Mouse (Mus musculus) NIH3T3 (cell line): ENCODE data around the gene Hba-a2.
"Not testable (repeated sequence)": the region's sequence is repeated elsewhere in the genome, so short reads cannot be mapped to it uniquely, and the experiment has no call there.

Source experiments
- DNase-seq: peaks from one replicate; pipeline ENCODE4 v3.0.0-alpha.2; 2012; ENCODE audit warnings: low read depth

Gene Hba-a2

GRCm38 (mm10) chr11:32296203-32296602 lies at the start of gene Hba-a2:
Gene Hba-a2 (plus strand): TSS chr11:32296489.
- not testable (repeated sequence) for DNase-seq

- peak; percentile 58 for DNase-seq
These were observed 49.2 kb upstream of the Hba-a2 start for GRCm38 (mm10) chr11:32247068-32247467.

DNA sequence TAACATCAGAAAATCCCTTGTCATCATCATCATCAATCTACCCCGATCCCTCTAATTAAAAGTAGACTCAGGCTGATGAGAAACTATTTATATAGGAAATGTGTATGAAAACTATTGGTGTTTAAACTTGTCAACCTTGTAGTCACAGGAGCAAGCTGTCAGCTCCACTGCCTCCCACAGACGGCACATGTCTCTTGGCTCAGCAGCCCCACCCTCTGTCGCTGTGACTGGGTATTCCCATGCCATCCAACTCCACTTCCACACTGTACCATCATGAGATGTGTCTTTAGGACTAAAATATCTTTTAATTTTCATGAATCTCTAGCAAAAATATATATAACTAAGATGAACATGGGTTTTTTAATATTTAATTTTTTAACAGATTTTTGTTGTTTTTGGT lies 47.9 kb upstream of the Hba-a2 start:
- DNase-seq, result no peak

DNA sequence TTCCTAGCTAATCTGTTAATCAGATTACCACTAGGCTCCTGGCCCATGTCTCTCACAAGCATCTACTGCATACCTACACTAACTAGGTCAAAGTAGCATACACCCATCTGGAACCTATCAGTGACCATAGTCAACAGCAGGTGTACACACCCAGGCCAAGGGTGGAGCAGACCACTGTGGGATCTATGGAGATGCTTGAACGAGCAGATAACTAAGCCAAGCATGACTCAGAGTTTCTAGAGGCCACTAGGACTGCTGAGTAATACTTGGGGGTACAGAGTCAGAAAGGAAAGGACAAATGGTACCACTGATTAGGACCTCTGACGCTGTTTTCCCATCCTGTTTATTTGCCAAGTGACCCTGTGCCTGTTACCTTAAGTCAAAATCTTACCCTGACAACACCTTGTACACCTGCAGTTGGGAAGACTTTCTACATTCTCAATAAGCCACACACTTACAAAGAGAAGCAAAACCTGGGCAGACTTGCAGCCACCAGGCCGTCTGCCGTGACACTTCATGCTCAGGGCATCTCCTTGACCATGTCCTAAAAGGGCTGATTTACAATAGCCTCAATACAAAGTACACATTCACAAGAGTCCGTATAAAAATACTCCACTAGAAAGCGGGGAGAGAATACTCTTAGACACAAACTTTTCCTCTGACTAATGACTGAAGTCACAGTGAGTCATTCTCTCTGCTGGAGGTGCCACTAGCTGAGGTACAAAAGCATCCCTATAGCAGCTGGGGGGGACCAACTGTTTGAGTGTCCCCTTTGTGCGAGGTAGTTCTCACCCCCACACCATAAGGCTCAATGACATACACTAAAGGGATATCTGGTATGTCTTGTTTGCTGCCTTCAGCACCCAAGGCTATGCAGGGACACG lies 45.2 kb upstream of the Hba-a2 start:
- DNase-seq, result peak; percentile 48

- DNase-seq, result no peak
These were observed 43.2 kb upstream of the Hba-a2 start for GRCm38 (mm10) chr11:32253121-32253520.

GRCm38 (mm10) chr11:32256146-32256545 lies 40.1 kb upstream of the Hba-a2 start:
- no peak for DNase-seq

- DNase-seq, result no peak
These were observed 39.7 kb upstream of the Hba-a2 start for GRCm38 (mm10) chr11:32256566-32256965.

GRCm38 (mm10) chr11:32262674-32263415 lies 33.4 kb upstream of the Hba-a2 start:
- DNase-seq, result peak; percentile 90

DNA sequence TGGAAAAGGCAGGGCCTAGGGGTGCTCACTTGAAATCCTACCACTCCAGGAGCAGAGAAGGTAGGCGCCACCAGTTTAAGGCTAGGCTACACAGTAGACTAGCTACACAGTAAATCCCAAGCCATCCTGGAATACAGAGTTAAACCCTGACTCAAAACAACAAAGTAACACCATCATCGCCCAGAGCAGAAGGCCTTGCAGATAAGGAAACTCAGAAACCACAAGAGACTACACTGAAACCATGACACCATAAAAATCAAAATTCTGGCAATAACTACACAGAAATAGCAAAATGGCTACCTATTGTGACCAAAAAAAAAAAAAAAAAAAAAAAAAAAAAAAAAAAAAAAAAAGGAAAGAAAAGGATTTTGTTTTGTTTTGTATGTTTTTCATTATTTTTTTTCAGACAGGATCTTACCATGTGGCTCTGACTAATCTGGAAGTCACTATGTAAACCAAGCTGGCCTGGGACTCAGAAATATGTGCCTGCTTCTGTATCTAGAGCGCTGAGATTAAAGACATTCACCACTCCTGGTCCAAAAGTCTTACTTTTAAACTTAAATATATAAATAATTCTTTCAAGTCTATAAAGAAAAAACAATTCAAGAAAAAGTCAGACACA lies 31.1 kb upstream of the Hba-a2 start:
- DNase-seq, result peak; percentile 56

- no peak for DNase-seq
These were observed 30.1 kb upstream of the Hba-a2 start for GRCm38 (mm10) chr11:32266194-32266593.

- peak; percentile 20 for DNase-seq
These were observed 29.5 kb upstream of the Hba-a2 start for GRCm38 (mm10) chr11:32266776-32267175.

GRCm38 (mm10) chr11:32267188-32267884 lies 29.0 kb upstream of the Hba-a2 start, which contains the start of gene Nprl3:
Gene Nprl3 (minus strand): TSS chr11:32267707.
- peak; percentile 98 for DNase-seq

- no peak for DNase-seq
These were observed 28.3 kb upstream of the Hba-a2 start for GRCm38 (mm10) chr11:32267964-32268363.

DNA sequence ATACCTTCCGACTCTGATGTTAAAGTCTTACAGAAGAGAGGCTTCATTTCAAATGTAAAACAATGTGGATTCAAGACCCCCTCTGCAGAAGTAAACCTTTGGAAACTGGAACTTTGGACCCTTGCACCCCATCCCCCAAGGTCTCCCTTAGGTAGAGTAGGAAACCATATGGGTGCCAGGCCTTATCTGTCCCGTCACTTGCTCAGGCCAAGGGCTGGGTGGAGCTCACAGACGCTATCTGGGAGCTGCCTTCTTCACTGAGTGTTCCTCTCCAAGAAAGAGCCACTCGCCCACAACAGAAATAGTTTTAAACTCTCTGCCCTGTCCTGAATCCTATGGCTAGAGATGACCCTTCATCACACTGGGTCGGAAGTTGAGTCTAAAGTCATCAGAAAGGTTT lies 27.3 kb upstream of the Hba-a2 start:
- DNase-seq, result no peak

- no peak for DNase-seq
These were observed 25.1 kb upstream of the Hba-a2 start for GRCm38 (mm10) chr11:32271178-32271577.

GRCm38 (mm10) chr11:32276347-32276746 lies 19.9 kb upstream of the Hba-a2 start, which contains the start of gene Hba-x:
Gene Hba-x (plus strand): TSS chr11:32276400.
- no peak for DNase-seq

DNA sequence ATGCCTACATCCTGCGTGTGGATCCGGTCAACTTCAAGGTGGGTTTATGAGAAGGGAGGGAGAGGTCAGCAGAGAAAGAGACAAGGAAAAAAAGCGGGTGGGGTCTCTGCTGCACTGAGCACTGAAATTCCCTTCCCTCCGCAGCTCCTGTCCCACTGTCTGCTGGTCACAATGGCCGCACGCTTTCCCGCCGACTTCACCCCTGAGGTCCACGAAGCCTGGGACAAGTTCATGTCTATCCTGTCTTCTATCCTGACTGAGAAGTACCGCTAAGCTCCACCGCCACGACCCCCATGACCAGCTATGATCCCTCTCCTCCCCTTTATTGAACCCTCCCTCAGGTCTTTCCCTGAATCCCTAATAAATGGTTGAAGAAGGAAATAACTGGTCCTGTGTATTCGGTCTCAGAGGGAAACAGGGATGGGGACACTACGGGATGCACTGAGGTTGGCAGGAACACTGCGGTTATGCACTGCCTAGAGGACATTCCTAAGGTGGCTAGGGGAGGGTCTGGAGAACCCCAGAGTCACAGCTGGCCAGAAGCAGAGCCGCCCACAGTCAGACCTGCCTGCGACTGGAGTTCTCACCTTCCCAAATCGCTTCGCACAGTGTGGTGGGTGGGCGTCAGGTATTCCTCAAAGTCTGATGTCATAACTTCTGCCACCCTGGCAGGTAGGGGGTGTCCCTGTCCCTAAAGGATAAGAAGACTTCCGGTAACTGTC lies 18.4 kb upstream of the Hba-a2 start:
- DNase-seq, result no peak

GRCm38 (mm10) chr11:32278458-32278957 lies 17.8 kb upstream of the Hba-a2 start:
- DNase-seq, result no peak

DNA sequence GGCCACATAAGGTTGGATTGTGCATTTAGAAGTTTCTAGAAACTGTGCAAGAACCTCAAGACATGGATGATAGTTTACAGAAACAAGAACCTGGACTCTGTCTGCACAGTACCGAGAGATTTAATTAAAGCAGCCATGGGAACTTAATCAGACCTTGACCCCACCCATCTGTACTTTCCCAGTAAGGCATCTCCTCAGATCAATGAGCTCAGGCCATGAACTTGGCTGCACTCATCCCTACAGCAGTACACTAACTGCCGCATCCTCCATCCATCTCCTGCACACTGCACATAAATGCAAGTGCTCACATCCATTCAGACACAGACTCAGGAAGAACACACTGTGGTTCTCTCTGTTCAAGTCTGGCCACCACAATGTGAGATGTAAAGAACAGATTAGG lies 15.6 kb upstream of the Hba-a2 start:
- DNase-seq, result no peak

DNA sequence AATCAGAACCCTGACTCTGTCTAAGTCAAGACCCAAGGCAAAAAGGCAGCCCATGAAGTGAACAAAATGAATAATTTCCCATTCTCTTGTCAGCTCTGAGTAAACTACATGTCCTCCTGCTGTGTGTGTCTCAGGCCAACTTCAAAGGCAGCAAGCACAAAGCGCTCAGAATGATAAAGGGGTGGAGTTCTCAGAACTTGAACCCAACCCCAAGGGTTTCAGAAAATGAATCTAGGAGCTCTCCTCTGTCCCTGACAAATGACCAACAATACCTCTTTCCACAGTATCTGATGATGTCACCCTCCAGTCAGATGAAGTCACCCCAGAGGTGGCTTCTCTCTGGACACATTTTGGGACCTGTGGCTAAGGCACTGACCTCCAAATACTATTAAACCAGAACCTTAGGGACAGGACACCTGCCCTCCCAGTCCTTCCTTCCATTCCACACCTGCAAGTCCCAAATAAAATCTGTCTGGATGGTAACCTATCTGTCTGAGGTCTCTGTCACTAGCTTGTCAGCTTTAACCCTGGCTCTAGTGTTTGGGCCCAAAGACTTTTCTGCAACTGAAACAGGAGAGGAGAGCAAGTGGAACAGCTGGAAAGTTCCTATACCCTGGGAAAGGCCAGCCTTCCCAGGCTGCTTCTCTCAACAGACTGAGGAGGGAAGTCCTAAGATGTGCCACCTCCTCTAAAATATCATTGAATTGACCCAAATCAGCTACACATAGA lies 14.7 kb upstream of the Hba-a2 start:
- no peak for DNase-seq
